Mouse (Mus musculus) Muller cell, postnatal 12 days (primary cell): Measurements from ENCODE around the gene Entr1.

Experiments used
- DNase-seq: peaks from one replicate; pipeline ENCODE4 v3.0.0-alpha.2; 2015; ENCODE audit errors: inconsistent ontology term

The Entr1 gene

DNA sequence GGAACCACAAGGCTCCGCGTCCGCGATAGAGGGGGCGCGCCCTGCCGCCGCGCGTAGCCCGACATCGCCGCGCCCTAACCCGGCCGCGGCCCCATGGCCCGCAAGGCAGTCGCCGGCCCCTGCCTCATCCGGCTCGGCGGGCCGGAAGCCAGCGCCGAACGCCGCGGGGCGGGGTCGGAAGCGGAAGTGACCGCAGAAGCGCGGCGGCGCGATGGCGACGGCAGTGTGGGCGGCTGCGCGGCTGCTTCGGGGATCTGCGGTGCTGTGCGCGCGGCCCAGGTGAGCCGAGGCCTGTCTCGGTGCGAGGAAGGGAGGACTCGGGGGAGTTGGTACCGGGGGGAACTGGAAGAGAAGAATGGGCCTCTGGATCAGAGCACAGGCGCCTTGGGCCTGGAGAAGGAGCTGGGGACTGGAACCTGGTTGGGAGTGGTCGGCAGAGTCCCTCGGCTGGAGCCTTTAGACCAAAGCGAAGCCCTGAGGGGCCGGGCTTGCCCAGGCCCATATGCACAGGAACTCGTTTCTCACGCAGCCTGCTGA is at the start of gene Entr1, which contains the start of gene Pmpca:
Entr1 (minus strand) TSS at position 163 of the 537 bp plus-strand sequence.
Pmpca (plus strand) TSS at position 186 of the 537 bp plus-strand sequence.
- peak; percentile 91 for DNase-seq

DNA sequence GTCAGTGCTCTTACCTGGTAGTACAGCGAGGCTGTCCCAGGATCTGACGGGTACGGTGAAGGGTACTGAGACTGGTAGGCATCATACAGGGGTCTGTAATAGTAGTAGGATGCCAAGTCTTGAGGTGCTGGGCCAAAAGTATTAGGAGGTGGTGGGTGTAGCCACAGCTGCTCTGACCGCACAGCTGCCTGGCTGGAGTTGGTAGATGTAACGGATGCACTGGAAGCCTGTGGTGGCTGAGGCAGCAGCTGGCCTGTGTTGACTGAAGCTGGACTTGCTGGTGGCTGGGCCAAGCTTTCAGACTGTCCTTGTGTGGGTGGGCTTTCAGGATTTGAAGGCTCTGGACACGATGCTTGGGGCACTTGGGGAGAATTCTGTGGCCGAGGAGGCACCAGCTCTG is 49.3 kb upstream of the Entr1 start:
- no peak for DNase-seq

DNA sequence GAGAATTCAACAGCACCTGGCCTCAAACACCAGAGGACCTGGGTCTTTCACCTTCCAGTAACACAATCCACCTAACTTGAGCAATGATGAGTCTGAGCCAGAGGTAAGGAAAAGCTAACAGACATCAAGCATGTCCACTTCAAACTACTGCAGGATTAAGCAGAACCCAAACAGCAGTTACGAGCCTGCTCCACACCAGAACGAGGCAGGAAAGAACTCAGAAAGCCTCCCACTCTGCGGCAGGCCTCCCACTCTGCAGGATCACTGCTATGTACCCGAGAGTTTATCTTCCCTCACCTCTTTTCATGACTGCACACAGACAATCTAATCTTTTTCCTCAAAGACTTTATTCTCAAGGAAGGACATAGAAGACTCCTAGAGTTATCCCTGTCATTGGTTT is 48.1 kb upstream of the Entr1 start:
- DNase-seq, result no peak

DNA sequence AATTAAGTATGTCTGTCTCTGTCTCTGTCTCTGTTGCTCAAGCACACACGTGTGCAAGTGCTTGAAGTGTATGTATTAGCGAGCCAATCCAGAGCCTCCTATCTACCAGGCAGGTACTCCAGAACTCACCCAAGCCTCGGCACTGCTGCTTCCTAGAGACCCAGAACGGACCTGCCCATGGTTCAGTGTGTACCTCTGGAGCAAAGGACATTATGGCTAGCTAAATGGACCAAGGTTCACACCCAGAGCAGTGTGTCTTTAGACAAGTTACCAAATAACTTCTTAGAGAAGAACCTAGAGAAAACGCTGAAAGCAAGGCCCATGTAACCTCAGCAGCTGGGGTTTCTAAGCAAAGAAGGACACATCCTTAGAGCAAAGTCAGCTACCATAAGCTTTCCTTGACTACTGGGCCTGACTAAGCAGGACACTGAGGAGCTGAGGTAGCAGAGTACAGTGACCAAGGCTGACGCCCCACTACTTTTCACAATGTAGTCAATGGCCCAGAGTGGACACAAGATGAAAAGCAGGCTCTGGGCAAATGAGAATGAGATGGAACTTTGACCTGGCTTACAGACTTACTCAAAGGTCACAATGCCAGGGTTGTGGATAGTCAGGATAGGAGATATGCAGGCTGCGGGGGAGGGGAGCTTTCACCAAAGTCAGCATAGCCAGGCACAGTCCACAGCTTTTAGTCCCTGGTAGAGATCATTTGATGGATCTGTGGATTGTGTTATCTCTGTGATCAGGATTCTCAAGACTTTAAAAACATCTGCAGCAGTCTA is 45.9 kb upstream of the Entr1 start:
- DNase-seq, result no peak

DNA sequence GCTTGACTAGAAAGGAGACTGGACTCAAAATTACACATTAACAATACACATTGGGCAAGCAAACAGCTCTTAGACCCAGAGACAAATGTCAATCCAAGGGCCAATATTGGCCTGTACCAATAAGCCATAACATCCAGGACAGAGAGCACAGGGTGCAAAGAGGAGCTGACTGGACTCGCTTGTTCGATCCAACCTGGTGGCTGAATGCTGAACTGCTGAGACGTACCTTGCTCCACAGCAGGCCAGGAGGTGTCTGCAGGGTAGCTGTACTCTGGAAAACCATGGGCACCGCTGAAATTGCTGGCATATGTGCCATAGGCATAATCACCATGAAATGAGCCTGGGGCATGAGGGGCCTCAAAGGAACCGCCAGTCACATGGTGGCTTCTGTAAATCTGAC is 40.7 kb upstream of the Entr1 start:
- DNase-seq, result no peak

DNA sequence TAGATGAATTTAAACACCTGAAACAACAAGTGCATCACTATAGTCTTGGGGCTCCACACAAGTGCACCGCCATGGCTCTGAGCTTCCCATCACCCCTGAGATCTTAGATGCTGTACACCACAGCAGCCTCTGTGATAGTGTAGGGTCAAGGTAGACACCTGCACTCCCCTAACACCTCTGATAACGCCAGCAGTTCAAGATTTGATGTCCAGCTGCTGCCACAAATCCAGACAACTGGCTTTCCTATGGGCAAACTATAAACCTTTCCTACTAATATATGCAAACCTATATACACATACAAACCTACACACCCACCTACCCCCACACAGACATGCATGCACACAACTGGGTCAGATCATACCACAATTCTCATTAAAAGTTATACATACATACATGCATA is 35.4 kb upstream of the Entr1 start:
- no peak for DNase-seq

DNA sequence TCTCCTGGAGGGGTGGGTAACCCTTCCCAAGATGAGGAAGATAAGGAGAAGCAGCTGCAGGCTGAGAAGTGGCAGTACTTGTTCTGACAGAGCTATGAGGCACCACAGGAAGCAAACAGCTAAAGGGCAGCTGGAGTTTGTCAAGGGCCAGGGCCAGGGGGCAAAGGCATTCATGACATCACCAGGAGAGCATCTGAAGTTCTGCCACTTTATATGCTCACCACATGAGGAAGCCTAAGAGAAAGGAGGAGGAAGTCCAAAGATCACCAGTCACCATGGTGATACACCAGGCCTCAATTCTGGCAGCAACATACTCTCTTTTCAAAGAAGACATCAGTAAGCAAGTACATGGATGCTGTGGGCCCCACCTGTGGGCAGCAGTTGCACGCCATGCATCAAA is 34.0 kb upstream of the Entr1 start:
- DNase-seq, result no peak

DNA sequence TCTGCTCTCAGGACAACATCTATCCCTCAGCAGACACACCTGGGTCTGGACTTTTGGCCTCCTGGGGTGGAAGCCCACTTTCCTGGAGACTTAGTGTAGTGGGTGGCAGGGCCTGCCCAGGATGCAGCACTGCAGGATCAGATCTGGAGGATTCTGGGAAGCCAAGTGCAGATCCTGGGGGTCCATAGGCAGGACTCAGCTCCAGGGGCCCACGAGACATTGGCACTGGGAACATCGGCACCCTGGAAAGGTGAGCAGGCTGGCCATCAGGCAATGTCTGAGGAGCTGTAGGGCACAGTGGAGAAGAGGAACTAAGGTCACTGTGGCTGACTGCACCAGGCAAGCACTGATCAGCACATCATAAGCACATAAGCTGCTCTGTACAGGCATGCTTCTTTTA is 32.9 kb upstream of the Entr1 start:
- DNase-seq, result no peak

DNA sequence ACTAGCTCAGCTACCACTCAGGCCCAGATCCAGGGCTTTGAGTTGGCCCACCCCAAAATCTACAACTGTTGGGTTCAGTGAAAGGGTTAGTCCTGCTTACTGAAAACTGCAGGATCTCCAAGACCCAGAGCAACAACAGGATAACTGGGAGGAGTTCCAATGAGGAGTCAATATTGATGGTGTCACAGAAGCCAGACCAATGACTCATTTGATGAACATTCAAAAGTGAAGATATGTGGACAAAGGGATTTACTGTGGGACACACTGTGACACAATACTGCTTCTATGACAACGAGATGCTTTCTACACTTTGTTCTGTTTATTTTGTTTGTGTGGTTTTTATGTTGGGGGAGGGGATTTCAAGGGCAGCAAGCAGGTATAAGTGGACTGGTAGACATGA is 29.0 kb upstream of the Entr1 start:
- peak; percentile 90 for DNase-seq

DNA sequence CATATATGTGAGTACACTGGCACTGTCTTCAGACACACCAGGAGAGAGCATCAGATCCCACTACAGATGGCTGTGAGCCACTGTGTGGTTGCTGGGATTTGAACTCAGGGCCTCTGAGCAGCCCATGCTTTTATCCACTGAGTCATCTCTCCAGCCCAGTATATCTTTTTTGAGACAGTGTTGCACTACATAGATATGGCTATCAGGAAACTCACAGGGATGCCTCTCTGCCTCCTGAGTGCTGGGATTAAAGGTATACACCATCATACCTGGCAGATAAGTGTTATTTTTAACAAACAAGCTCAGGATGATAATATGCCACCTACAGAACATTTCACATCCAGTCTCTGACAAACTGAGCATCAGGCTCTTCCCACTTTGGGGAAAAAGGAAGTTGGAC is 27.9 kb upstream of the Entr1 start:
- no peak for DNase-seq

DNA sequence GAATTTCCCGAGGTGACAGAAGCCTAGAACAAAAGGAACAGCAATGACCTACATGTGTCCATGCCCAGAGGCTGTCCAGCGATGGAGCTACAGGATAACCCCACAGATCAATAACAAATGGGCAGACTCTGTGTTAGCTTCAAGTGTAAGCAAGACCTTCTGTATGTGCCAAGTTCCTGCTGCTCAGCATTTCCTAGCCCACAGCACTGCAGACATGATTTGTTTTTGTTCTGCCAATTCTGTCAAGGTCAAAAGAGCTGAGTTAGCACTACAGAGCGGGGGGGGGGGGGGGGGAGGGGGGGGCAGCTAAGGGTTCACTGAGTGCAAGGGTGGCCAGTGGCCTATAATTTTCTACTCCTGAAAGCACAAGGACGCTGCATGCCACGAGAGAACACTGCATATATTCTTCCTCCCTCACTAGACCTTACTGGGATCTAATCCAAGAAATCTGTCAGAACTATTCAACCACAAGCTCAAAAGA is 21.9 kb upstream of the Entr1 start:
- DNase-seq, result peak; percentile 86

DNA sequence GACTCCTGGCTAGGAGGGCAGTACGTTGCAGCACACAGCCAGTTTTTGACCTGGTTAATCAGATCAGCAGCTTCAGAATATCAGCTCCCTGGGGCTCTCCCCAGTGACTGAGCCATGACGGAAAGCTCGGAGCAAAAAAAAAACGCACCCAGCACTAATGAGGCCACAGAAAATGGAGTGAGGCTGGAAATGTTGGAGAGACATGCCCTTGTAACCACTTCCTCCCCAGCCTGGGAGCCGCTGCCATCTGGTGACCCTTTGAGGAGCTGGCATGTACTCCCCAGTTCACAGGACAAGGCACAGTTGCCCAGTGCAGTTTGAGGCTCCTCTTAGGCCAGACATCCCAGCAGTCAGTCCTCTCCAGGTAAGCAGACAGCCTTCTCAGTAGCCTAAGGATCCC is 21.0 kb upstream of the Entr1 start:
- peak; percentile 73 for DNase-seq

DNA sequence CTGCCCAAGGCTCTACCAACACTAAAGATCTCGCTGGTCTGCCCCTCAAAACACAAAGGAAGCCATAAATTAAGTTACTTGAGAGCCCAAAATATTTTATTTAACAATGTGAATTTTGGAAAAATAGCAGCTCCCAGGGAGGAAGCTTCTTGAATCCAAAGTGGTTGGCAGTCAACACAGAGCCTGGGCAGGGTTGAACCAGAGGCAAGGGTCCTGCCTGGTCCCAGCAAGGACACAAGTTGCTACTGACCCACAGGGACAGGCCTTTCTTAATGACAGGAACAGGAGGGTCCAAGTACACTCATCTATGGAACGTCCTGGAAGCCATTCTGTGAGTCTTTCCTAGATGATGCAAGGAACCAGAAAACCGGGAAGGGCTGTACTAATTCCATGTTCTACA is 20.2 kb upstream of the Entr1 start:
- DNase-seq, result no peak

DNA sequence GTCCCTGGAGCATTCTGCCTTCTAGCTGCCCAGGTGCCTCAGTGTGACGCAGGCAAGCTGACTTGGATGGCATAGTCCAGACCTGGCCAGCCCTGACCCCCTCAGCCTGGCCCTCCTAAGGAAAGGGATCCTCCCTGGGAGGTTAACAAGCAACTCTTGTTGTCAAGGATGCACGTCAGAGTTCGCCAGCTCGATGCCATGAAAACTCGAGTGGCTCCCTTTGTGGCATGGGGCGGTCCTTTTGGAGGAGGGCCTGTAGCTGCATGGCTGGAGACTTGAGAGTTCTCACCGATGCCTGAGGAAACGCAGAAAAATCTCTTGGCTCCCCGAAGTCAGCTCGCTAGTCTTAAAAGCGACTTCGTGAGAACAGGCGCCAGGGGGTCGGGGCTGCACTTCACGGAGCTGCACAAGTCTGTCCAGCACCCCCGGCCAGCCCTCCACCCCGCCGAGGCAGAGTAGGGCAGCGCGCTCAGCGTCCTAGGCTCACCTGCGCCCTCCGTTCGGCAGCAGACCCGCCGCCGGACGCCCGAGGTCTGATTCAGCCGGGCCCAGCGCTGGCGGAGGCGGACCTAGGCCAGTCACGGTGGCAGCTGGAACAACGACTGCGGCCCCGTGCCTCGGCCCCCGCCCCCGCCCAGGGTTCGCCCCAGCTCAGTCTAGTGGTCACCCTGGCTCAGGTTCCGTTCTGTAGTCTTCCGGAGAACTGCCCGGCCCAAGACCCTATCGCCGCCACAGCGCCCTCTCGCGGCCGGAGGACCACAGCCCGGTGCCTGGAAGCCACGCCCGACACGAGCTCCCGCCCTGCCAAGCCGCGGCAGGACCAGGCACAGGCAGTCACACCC is 19.6 kb upstream of the Entr1 start, which contains the start of gene Inpp5e:
Inpp5e (minus strand) TSS at position 689 of the 842 bp plus-strand sequence.
- peak; percentile 98 for DNase-seq

DNA sequence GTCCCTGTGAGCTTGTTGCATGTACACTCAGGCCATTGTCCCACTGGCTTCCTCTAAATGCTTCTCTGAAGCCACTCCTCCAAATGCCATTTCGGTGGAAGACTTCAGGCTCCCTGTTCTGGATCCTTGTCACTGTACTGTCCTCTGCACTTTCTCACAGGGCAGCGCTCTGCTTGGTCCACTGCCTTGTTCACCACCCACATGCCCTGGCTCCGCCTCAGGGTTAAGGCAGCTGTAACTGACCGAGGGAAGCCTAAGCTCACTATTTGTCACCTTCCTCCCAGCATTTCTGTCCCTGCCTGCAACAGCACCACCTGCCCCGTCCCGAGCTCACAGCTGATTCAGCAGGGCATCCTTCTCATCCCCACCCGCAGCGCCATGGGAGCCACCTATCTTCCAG is 14.2 kb upstream of the Entr1 start:
- DNase-seq, result no peak

DNA sequence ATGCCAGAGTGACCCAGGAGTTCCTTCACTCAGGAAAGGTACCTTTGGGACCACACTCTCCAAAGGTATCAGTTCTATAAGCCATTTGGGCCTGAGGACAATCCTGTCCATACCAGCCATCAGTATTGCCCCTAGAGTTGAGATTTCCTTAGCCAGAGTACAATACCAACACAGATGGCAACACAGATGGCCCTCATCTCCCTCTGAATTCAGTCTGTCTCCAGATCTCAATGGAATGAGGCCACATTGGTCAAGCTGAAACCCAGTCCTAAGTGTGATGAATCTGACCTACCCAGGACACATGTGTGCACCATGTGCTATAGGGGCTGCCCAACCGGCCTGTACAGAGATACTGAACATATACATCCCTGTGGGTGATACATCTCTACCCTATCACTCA is 13.1 kb upstream of the Entr1 start:
- no peak for DNase-seq

DNA sequence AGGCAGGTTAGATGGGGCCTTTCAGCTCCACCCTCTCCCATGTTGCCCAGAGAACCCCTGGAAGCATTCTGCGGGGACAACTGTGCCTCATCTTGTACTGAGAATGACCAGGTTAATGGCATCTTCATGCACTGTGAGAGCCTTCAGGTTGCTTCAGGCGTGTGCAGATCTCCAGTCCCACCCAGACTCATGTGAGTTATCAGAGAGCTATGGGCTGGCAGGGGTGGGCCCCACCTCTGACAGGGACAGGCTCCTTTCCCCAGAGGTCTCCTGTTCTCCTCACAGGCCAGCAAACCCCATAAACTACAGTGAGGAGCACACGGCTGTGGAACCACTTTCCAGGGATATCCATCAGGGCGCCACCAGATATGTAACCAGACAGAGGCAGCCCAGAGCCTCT is 11.9 kb upstream of the Entr1 start:
- no peak for DNase-seq

DNA sequence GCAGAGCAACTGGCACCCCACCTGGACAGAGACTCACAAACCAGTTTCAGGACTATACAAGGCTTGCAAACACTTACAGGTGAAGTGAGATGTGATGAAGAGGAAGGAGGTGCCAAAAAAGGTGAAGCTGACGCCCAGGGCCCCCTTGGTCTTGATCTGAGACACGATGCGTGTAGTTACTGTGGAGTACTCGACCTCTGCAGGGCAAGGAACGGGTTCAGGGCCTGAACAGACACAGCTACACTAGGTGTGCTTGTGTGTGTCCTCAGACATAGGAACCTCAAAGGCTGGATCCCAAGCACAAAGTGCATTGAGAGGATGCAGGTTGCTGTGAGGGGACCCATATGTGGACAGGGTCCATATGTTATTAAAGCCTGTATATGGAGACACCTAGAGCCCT is 11.2 kb upstream of the Entr1 start:
- no peak for DNase-seq

DNA sequence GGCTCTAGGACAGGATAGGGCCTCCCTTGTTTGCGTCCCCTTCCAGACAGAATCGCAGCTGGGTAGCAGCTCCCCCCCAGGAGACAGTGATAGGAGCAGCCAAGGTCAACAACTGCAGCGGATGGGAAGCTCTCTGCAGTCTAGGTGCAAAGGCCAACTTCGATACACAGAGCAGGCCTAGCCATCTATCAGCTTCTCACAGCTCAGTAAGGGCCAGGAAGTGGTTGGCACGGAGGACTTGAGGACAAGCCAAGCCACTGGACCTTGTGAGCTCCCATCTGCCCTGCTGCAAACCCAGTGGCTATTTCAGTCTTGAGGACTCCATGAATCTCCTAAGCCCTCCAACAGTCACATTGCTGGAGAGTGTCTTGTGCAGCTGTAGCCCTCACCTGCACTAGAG is 10.5 kb upstream of the Entr1 start:
- no peak for DNase-seq

DNA sequence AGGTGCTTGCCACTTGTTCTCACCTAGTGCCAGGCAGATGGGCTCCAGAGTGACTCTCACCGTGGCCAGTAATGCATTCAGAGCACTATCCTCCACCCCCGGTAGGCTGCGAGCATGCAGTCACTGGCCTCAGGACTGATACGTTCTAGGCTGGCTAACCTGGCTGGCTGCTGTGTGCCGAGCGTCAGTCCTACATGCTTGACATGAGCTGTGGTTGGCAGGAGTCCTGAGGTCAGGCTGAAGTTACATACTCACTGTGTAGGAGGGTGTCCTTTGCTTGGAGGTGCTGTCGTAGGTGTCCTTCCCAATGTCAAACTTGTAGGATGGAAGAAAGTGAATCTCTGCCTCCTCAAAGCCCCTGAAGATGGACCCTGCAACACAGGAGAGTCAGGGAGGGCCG is 9.9 kb upstream of the Entr1 start:
- DNase-seq, result no peak

DNA sequence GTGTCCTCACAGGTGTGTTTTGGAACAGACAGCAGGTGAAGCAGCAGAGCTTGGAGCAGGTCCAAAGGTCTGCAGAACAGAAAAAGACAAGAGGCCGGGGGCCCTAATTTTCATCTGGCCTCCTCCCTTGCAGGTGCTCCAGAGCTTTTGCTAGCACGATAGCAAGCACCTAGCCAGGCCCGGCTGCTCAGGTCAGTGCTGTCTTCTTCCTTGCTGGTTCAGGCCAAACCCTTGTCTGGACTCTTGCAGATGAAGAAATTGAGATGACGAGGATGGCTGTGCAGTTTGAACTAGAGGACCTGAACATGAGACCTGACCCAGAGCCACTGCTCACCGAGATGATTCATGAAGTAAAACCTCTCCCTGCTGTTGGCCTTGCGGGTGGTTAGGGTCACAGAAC is 2.5 kb upstream of the Entr1 start:
- no peak for DNase-seq

DNA sequence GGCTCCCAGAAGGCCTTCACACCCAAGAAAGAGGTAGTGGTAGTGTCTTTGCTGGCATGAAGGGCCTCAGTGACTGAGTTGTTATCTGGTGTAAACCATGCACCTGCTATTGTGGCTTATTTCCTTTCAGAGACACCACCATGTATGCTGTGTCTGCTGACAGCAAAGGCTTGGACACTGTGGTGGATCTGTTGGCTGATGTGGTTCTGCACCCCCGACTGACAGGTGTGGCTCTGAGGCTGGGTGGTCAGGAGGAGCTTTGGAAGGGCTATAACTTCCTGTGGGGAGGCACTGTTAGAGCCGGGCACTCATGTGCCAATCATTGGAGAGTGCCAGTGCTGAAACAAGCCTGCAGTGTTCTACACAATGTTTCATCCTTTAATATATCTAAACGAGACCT is 1.8 kb upstream of the Entr1 start:
- DNase-seq, result no peak
